Mouse (Mus musculus): ENCODE measurements around the gene Fbxw9.

DNA sequence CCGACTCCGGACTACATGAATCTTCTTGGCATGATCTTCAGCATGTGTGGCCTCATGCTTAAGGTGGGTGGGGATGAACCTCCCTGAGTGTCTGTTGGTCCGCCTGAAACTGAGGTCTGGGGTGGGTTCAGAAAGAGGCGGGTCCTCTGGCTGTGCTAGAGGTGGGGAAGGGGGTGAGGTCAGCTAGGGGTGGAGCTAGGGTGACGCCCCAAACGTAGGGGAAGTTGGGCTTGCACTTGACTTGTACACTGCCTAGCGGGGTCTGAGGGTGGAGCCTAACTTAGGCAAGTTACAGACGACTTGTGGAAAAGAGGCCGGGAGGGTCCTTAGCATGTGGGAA is 21.3 kb downstream of the Fbxw9 start, which contains the start of gene Wdr83:
- TF ChIP-seq USF1 (IDR thresholded peaks at IDR 0.05; ENCODE audit: low read depth) (no peak), REST (IDR thresholded peaks at IDR 0.05; ENCODE audit: insufficient read depth, insufficient read length) (no peak), POLR2A (IDR thresholded peaks at IDR 0.05; ENCODE audit: insufficient read length, low read depth) (no peak), POLR2AphosphoS2 (IDR thresholded peaks at IDR 0.05; ENCODE audit: insufficient read length, low read depth) (no peak), E2F4 (IDR thresholded peaks at IDR 0.05; ENCODE audit: insufficient read depth) (no peak), MYOG (IDR thresholded peaks at IDR 0.05; ENCODE audit: control insufficient read depth in 1 of 3, insufficient read depth in 1 of 3, insufficient read length in 2 of 3, low read depth in 2 of 3) (no peak), MAX (IDR thresholded peaks at IDR 0.05; ENCODE audit: low read depth) (no peak), CEBPB (IDR thresholded peaks at IDR 0.05; ENCODE audit: insufficient read depth, poor library complexity, severe bottlenecking) (no peak), SRF (IDR thresholded peaks at IDR 0.05; ENCODE audit: control insufficient read depth, insufficient read length, low read depth) (no peak), MYOD1 (IDR thresholded peaks at IDR 0.05; ENCODE audit: control insufficient read depth in 1 of 3, insufficient read length in 2 of 3, low read depth in 2 of 3) (no peak), TCF3 (IDR thresholded peaks at IDR 0.05; ENCODE audit: insufficient read length, low read depth) (no peak)

Measured in myocyte (in vitro differentiated cells).